Mouse (Mus musculus) intestine, postnatal 0 days (tissue): ENCODE results near the gene Cep41. TPM values are rescaled to one million over a fixed set of nuclear protein-coding genes. Genes with fewer than 3 reads are reported as not detected.

Source experiments
- ATAC-seq: fragments of 200-750 bp; cut with Nextera tagmentation; 2 replicates; pipeline ENCODE4 v1.8.0; 2017; ENCODE audit warnings: mild to moderate bottlenecking, moderate TSS enrichment, moderate library complexity
- H3K27ac ChIP-seq: fragments of 300-500 bp; sonication (generic); 2 replicates; pipeline ENCODE4 v1.5.1; 2014; ENCODE audit warnings: mild to moderate bottlenecking, low read depth, low read length, moderate library complexity
- H3K27me3 ChIP-seq: fragments of 300-500 bp; sonication (generic); replicated peaks from 2 replicates; pipeline ENCODE4 v1.6.1; 2014; ENCODE audit warnings: low read length, mixed read lengths; ENCODE audit not compliant: control insufficient read depth, insufficient read depth
- H3K36me3 ChIP-seq: fragments of 300-500 bp; sonication (generic); 2 replicates; pipeline ENCODE4 v1.6.1; 2014; ENCODE audit warnings: mild to moderate bottlenecking, moderate library complexity; ENCODE audit not compliant: control insufficient read depth, insufficient read depth
- H3K4me1 ChIP-seq: fragments of 300-500 bp; sonication (generic); replicated peaks from 2 replicates; pipeline ENCODE4 v1.6.1; 2014; ENCODE audit warnings: antibody characterized with exemption, low read length, mixed read lengths; ENCODE audit not compliant: control insufficient read depth, insufficient read depth
- H3K4me2 ChIP-seq: fragments of 300-500 bp; sonication (generic); replicated peaks from 2 replicates; pipeline ENCODE4 v1.6.1; 2014; ENCODE audit warnings: low read depth, mild to moderate bottlenecking, moderate library complexity
- H3K4me3 ChIP-seq: fragments of 300-500 bp; sonication (generic); 2 replicates; pipeline ENCODE4 v1.5.1; 2014; ENCODE audit warnings: low read depth, low read length
- H3K9ac ChIP-seq: fragments of 300-500 bp; sonication (generic); 2 replicates; pipeline ENCODE4 v1.6.1; 2014; ENCODE audit warnings: mild to moderate bottlenecking, low read depth, low read length
- H3K9me3 ChIP-seq: fragments of 300-500 bp; sonication (generic); 2 replicates; pipeline ENCODE4 v1.6.1; 2016; ENCODE audit warnings: mixed run types; ENCODE audit not compliant: control insufficient read depth
- CTCF ChIP-seq: sonication (generic); IDR thresholded peaks from 2 replicates; pipeline ENCODE4 v1.5.1; 2016; ENCODE audit warnings: low read depth, mild to moderate bottlenecking, control low read depth, antibody characterized with exemption, moderate library complexity
- WGBS: fragments of 180-500 bp; shearing (Covaris S2); extraction: QIAGEN DNeasy Blood & Tissue Kit; methylation state at CpG from one replicate; pipeline ENCODE4 v1.1.7; 2014; 5-methylcytosine and 5-hydroxymethylcytosine counted together
- polyA plus RNA-seq: library from polyadenylated mRNA; unstranded; fragments of >200 nt; fragmentation: Nextera tagmentation; extraction: Ambion mirVana; gene quantifications from 2 replicates; pipeline ENCODE4 v1.2.1, GENCODE M21; 2015

The Cep41 gene
- polyA plus RNA-seq, 1 experiment from 2014 or later = 3.7 TPM

DNA sequence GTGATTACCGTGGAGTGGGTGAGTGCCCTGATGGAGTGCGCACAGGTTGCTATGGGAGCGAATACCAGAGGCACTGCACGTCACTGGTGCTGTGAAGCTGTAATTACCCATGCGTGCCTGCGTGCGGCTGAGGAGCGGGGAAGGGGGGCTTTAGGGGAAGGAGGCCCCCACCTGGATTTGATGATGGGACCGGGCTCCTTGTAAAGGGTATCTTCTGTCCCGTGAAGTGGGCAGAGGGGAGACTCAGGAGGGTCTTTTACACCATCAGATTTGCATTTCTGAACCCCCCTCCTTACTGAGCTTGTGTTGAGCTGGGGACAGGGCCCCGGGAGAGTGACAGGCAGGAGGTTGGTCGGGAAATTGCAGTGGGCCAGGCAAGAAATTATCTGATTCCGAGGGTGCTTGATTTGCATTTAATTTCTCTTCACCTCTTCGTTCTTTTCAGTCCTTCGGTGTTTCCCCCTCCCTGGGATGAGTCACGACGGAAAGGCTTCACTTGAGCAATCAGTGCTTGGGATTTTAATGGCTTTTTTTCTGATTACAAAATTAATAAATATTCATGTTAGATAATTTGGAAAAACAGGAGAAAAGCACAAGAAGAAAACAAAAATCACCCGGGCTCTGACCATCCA lies 75.5 kb downstream of the Cep41 start:
- no peaks in the 10 kb centered on the region for H3K36me3 ChIP-seq
- TF ChIP-seq CTCF = peak; percentile 25; the same call in 1 of the 2 replicates
- no peaks in the 10 kb centered on the region for H3K9me3 ChIP-seq
- peak overlapping the region; percentile 27; the same call in 1 of the 2 replicates for H3K4me2 ChIP-seq
- no peak for ATAC-seq
- H3K9ac ChIP-seq = no peak overlapping the region
- 37% methylated on average over 18 of the region's 18 CpGs for WGBS
- no peak overlapping the region for H3K27ac ChIP-seq
- H3K27me3 ChIP-seq = peaks cover 3% of the 10 kb centered on the region; the same call in 1 of the 2 replicates
- H3K4me1 ChIP-seq = no peaks in the 10 kb centered on the region
- H3K4me3 ChIP-seq = no peak overlapping the region

DNA sequence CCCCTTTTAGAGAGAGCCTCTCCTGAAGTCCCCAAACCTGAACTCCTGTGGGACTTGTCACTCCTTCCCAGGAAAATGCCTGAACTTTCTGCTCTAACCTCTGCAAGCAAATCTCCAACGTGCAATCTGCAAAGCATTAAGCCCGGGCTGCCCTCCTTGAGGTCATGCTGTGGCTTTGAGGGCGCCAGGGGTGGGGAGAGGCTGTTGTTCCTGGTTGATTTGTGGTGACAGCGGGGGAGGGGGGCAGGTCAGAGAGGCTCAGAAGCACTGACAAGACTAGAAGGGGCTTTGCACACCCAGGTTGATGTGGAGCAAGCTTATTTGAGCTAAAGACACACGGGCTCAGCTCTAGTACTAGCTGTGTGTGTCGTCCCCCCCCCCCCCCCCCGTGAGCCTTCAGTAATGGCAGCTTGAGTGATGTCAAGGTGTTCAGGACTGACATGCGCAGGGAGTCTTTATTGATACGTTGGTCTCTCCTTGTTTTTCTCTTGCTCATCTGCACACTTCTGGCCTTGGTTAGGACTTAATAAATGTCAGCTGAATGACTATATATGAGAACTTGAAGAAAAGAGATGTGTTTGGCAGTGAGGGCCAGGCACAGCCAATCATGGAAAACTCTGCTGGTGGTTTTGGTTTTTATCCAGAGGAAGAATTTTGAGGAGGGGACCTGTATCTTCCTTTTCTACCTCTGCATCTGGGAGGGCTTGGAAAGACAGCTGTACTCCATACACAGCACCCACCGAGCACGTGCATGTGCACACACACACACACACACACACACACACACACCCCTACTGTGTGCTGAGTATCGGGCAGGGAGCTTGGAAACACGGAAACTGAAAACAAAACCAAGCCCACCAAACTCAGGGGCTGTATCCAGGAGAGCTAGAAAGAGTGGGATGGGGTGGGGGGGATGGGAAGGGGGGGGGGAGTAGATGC lies 76.3 kb downstream of the Cep41 start:
- H3K4me1 ChIP-seq = no peaks in the 10 kb centered on the region
- peak overlapping the region; percentile 27; the same call in 1 of the 2 replicates for H3K4me2 ChIP-seq
- ATAC-seq = no peak
- H3K27ac ChIP-seq = no peak overlapping the region
- H3K27me3 ChIP-seq = peaks cover 3% of the 10 kb centered on the region; the same call in 1 of the 2 replicates
- H3K4me3 ChIP-seq = no peak overlapping the region
- WGBS = 26% methylated on average over 13 of the region's 13 CpGs
- no peaks in the 10 kb centered on the region for H3K9me3 ChIP-seq
- TF ChIP-seq CTCF = no peak
- H3K36me3 ChIP-seq = no peaks in the 10 kb centered on the region
- H3K9ac ChIP-seq = no peak overlapping the region

DNA sequence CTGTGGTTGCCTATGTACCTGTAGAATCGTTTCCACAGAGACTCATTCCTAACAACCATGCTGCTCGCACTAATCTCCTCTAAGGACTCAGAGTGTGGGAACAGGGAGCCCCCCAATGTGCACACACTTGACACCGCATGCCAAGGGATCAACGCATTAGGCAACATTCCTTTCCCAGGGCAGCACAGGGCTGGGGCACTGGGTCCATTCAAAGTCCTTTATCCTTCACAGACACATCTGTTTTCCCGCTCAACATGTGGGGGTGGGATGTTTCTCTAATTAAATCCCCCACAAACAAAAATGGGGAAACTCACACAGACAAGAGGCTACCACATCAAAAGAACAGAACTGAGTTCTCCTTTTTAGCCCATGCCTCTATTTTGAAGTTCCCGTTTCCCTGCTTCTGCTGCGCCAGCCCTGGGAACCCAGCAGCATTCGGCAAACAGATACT lies 77.0 kb downstream of the Cep41 start:
- no peak for ATAC-seq
- H3K9me3 ChIP-seq = no peaks in the 10 kb centered on the region
- peaks cover 3% of the 10 kb centered on the region; the same call in 1 of the 2 replicates for H3K27me3 ChIP-seq
- no peak overlapping the region for H3K9ac ChIP-seq
- TF ChIP-seq CTCF = no peak
- no peaks in the 10 kb centered on the region for H3K36me3 ChIP-seq
- no peak overlapping the region for H3K4me3 ChIP-seq
- no peak overlapping the region for H3K27ac ChIP-seq
- 33% methylated on average over 8 of the region's 8 CpGs for WGBS
- no peaks in the 10 kb centered on the region for H3K4me1 ChIP-seq
- no peak overlapping the region for H3K4me2 ChIP-seq

DNA sequence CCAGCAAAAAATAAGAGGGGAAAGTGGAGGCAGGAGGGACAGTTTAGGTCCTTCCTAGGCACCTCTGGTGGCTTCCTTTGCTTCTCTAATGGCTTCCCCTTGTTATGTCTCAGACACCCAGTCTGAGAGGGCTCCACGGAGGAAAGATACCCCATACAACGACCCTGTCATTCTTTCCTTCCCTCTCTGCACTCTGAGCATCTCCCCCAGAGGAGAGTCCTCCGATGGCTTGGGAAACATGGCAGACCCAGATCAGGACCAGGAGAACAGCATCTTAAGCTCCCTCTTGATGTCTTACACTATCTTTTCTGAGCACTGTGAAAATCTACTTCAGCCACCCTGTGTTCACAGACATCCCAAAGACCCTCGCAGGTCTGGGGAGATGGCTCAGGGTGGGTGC lies 77.8 kb downstream of the Cep41 start:
- Histone ChIP-seq H3K36me3 (no peaks in the 10 kb centered on the region), H3K27me3 (peaks cover 3% of the 10 kb centered on the region; the same call in 1 of the 2 replicates), H3K9me3 (no peaks in the 10 kb centered on the region), H3K4me1 (no peaks in the 10 kb centered on the region), H3K9ac (no peak overlapping the region), H3K4me2 (no peak overlapping the region), H3K27ac (no peak overlapping the region), H3K4me3 (no peak overlapping the region)
- TF ChIP-seq CTCF = no peak
- ATAC-seq = no peak
- WGBS = 56% methylated on average over 4 of the region's 4 CpGs

DNA sequence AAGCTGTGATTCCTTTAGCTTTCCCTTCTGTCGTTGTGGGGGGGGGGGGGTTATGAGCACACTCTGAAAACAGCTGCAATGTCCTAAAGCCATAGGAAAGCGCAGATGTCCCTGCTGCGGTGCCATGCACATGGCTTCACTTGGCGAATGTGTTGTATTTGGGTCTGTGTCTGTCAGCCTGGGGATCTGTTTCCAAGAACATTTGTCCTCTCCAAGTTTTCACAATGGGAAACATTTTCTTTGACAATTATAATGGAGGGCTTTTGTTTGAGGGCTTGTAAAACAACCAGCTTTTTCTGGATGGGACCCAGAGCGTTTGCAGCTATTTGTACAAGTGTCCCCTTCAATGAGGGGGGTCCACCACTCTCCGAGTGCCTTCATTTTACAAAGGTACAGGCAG lies 79.3 kb downstream of the Cep41 start:
- WGBS = 84% methylated on average over 6 of the region's 6 CpGs
- Histone ChIP-seq H3K27ac (no peak overlapping the region), H3K27me3 (peaks cover 3% of the 10 kb centered on the region; the same call in 1 of the 2 replicates), H3K4me2 (no peak overlapping the region), H3K4me3 (no peak overlapping the region), H3K36me3 (no peaks in the 10 kb centered on the region), H3K9ac (no peak overlapping the region), H3K9me3 (no peaks in the 10 kb centered on the region), H3K4me1 (no peaks in the 10 kb centered on the region)
- TF ChIP-seq CTCF = no peak
- ATAC-seq = no peak

DNA sequence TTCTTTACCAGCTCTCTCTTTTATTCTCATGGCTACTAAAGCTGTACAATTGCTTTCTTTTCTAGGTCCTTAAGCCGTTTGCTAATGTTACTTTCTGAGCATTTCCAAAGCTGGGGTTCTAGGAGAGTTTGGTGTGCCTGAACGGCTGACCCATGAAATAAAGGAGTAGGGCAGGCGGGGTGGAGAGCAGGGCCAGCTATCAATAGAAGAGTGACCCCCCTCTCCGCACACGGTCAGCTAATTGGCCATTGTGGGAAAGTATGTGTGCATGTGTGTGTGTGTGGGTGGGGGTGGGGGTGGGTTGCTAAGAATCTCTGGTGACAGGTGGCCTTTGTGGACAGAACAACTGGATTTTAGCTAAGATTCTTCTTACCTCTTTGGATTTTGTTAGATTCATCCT lies 82.3 kb downstream of the Cep41 start:
- H3K9ac ChIP-seq = no peak overlapping the region
- no peaks in the 10 kb centered on the region for H3K36me3 ChIP-seq
- H3K27ac ChIP-seq = no peak overlapping the region
- no peak overlapping the region for H3K4me3 ChIP-seq
- no peaks in the 10 kb centered on the region for H3K9me3 ChIP-seq
- no peaks in the 10 kb centered on the region for H3K27me3 ChIP-seq
- H3K4me2 ChIP-seq = no peak overlapping the region
- TF ChIP-seq CTCF = no peak
- WGBS = 77% methylated on average over 5 of the region's 5 CpGs
- H3K4me1 ChIP-seq = no peaks in the 10 kb centered on the region
- ATAC-seq = no peak
